Mouse (Mus musculus) liver, embryonic 15.5 days (tissue): ENCODE data around the gene Magi2. TPM values are rescaled to one million over a fixed set of nuclear protein-coding genes. Genes with fewer than 3 reads are reported as not detected.

Experiments
- ATAC-seq: fragments of 200-750 bp; cut with Nextera tagmentation; 2 replicates; pipeline ENCODE4 v1.8.0; 2017; ENCODE audit warnings: moderate number of reproducible peaks, mild to moderate bottlenecking, moderate library complexity; ENCODE audit not compliant: insufficient read depth
- H3K27ac ChIP-seq: fragments of 300-500 bp; sonication (generic); replicated peaks from 2 replicates; pipeline ENCODE4 v1.5.1; 2015; ENCODE audit warnings: mild to moderate bottlenecking, inconsistent platforms
- H3K27me3 ChIP-seq: fragments of 300-500 bp; sonication (generic); 2 replicates; pipeline ENCODE4 v1.6.1; 2015; ENCODE audit warnings: mild to moderate bottlenecking, inconsistent platforms
- H3K36me3 ChIP-seq: fragments of 300-500 bp; sonication (generic); replicated peaks from 2 replicates; pipeline ENCODE4 v1.6.1; 2015; ENCODE audit warnings: moderate library complexity, mild to moderate bottlenecking, inconsistent platforms
- H3K4me1 ChIP-seq: fragments of 300-500 bp; sonication (generic); replicated peaks from 2 replicates; pipeline ENCODE4 v1.6.1; 2015; ENCODE audit warnings: inconsistent platforms
- H3K4me2 ChIP-seq: fragments of 300-500 bp; sonication (generic); 2 replicates; pipeline ENCODE4 v1.6.1; 2015; ENCODE audit warnings: moderate library complexity, mild to moderate bottlenecking, inconsistent platforms
- H3K4me3 ChIP-seq: fragments of 300-500 bp; sonication (generic); replicated peaks from 2 replicates; pipeline ENCODE4 v1.5.1; 2015; ENCODE audit warnings: mild to moderate bottlenecking, inconsistent platforms
- H3K9ac ChIP-seq: fragments of 300-500 bp; sonication (generic); 2 replicates; pipeline ENCODE4 v1.6.1; 2015; ENCODE audit warnings: moderate library complexity, mild to moderate bottlenecking, inconsistent platforms
- H3K9me3 ChIP-seq: fragments of 300-500 bp; sonication (generic); replicated peaks from 2 replicates; pipeline ENCODE4 v1.6.1; 2016; ENCODE audit warnings: inconsistent platforms
- WGBS: fragments of 180-500 bp; shearing (Covaris S2); methylation state at CpG from one replicate; pipeline ENCODE4 v1.1.7; 2015; ENCODE audit warnings: mixed read lengths; ENCODE audit not compliant: insufficient replicate concordance; 5-methylcytosine and 5-hydroxymethylcytosine counted together
- polyA plus RNA-seq: library from polyadenylated mRNA; unstranded; fragments of >200 nt; fragmentation: Nextera tagmentation; extraction: Ambion mirVana; gene quantifications from 2 replicates; pipeline ENCODE4 v1.2.1, GENCODE M21; 2015

The Magi2 gene
- polyA plus RNA-seq, 1 experiment from 2014 or later = 0.13 TPM

GRCm38 (mm10) chr5:20749535-20749934 is 1522.7 kb downstream of the Magi2 start:
- Histone ChIP-seq H3K4me2 (no peak overlapping the region), H3K4me1 (0 out of 2 replicates have a peak, but pooled peaks cover 3% of the 10 kb centered on the region), H3K36me3 (no peaks in the 10 kb centered on the region), H3K9me3 (no peaks in the 10 kb centered on the region), H3K4me3 (no peak overlapping the region), H3K27ac (no peak overlapping the region), H3K27me3 (no peaks in the 10 kb centered on the region), H3K9ac (no peak overlapping the region)
- no peak for ATAC-seq
- WGBS = 20% methylated on average over 3 of the region's 3 CpGs

GRCm38 (mm10) chr5:20751000-20751399 is 1524.2 kb downstream of the Magi2 start:
- H3K4me1 ChIP-seq = 0 out of 2 replicates have a peak, but pooled peaks cover 3% of the 10 kb centered on the region
- no peak overlapping the region for H3K4me2 ChIP-seq
- no peaks in the 10 kb centered on the region for H3K27me3 ChIP-seq
- 61% methylated on average over 7 of the region's 7 CpGs for WGBS
- no peaks in the 10 kb centered on the region for H3K9me3 ChIP-seq
- no peak for ATAC-seq
- H3K27ac ChIP-seq = no peak overlapping the region
- H3K9ac ChIP-seq = no peak overlapping the region
- H3K4me3 ChIP-seq = no peak overlapping the region
- no peaks in the 10 kb centered on the region for H3K36me3 ChIP-seq

- no peaks in the 10 kb centered on the region for H3K27me3 ChIP-seq
- H3K9me3 ChIP-seq = no peaks in the 10 kb centered on the region
- no peak overlapping the region for H3K9ac ChIP-seq
- no peak overlapping the region for H3K4me3 ChIP-seq
- H3K4me2 ChIP-seq = no peak overlapping the region
- 0 out of 2 replicates have a peak, but pooled peaks cover 3% of the 10 kb centered on the region for H3K4me1 ChIP-seq
- no peak overlapping the region for H3K27ac ChIP-seq
- H3K36me3 ChIP-seq = no peaks in the 10 kb centered on the region
- no peak for ATAC-seq
- WGBS = 68% methylated on average over 7 of the region's 7 CpGs
These were observed 1524.9 kb downstream of the Magi2 start for GRCm38 (mm10) chr5:20751696-20752095.

- Histone ChIP-seq H3K4me2 (no peak overlapping the region), H3K4me3 (no peak overlapping the region), H3K27ac (no peak overlapping the region), H3K36me3 (no peaks in the 10 kb centered on the region), H3K9me3 (no peaks in the 10 kb centered on the region), H3K27me3 (no peaks in the 10 kb centered on the region), H3K9ac (no peak overlapping the region), H3K4me1 (0 out of 2 replicates have a peak, but pooled peaks cover 3% of the 10 kb centered on the region)
- WGBS = 62% methylated on average over 2 of the region's 2 CpGs
- no peak for ATAC-seq
These were observed 1526.3 kb downstream of the Magi2 start for GRCm38 (mm10) chr5:20753096-20753495.

GRCm38 (mm10) chr5:20753963-20754362 is 1527.1 kb downstream of the Magi2 start:
- WGBS = 60% methylated on average over 5 of the region's 5 CpGs
- H3K27ac ChIP-seq = no peak overlapping the region

More at GRCm38 (mm10) chr5:20753963-20754362, 1527.1 kb downstream of the Magi2 start:
- H3K36me3 ChIP-seq = 0 out of 2 replicates have a peak, but pooled peaks cover 3% of the 10 kb centered on the region
- no peaks in the 10 kb centered on the region for H3K27me3 ChIP-seq
- no peak overlapping the region for H3K4me2 ChIP-seq
- H3K9ac ChIP-seq = no peak overlapping the region
- no peak overlapping the region for H3K4me3 ChIP-seq
- no peaks in the 10 kb centered on the region for H3K9me3 ChIP-seq
- 0 out of 2 replicates have a peak, but pooled peaks cover 3% of the 10 kb centered on the region for H3K4me1 ChIP-seq
- no peak for ATAC-seq
